Mouse (Mus musculus): ENCODE data around the gene Lhfp. TPM values are rescaled to one million over a fixed set of nuclear protein-coding genes. Genes with fewer than 3 reads are reported as not detected.
A peak's percentile ranks its signal among the peaks of the same experiment; 100 is the strongest.

Gene Lhfp
- polyA plus RNA-seq (2012; fragmentation: generic; extraction: Trizol): 33.0 TPM
- long read RNA-seq, experiment 1, transcript Lhfp-201 (4 exons, 2,108 nt): major isoform, 52 of 57 reads
- long read RNA-seq, experiment 1, partial matches to known transcripts: 3 of 57 reads
- long read RNA-seq, experiment 1, other reads (novel, unspliced or antisense): 2 of 57 reads
- long read RNA-seq, experiment 2, transcript Lhfp-201 (4 exons, 2,108 nt): major isoform, 359 of 363 reads
- long read RNA-seq, experiment 2, partial matches to known transcripts: 0 of 363 reads
- long read RNA-seq, experiment 2, other reads (novel, unspliced or antisense): 4 of 363 reads

GRCm38 (mm10) chr3:53041411-53042239 lies at the start of gene Lhfp:
Lhfp (plus strand) TSS chr3:53041528.
- H3K79me2 ChIP-seq (ENCODE audit: control insufficient read depth, insufficient read depth): peaks cover 49% of the 10 kb centered on the region
- TF ChIP-seq USF1 (IDR thresholded peaks at IDR 0.05; ENCODE audit: low read depth): no peak
- TF ChIP-seq CTCF (IDR thresholded peaks at IDR 0.05; ENCODE audit: control insufficient read depth, insufficient read depth, insufficient read length): peak; percentile 50
- peak; percentile 7 for TF ChIP-seq MAX (IDR thresholded peaks at IDR 0.05)
- peaks cover 21% of the 10 kb centered on the region for H3K79me3 ChIP-seq (ENCODE audit: low read depth)
- peaks cover 17% of the 10 kb centered on the region for H3K36me3 ChIP-seq (ENCODE audit: control insufficient read depth, insufficient read depth)
- H3K27me3 ChIP-seq (ENCODE audit: control insufficient read depth, insufficient read depth, insufficient read length): no peaks in the 10 kb centered on the region
- H3K4me3 ChIP-seq (ENCODE audit: insufficient read depth, poor library complexity, severe bottlenecking): peak within 1 kb of the TSS; percentile 59
- peak within 1 kb of the TSS; percentile 79 for H3ac ChIP-seq (ENCODE audit: control insufficient read depth, insufficient read length, low read depth)

- H3K79me3 ChIP-seq (ENCODE audit: low read depth): no peaks in the 10 kb centered on the region
- no peaks in the 10 kb centered on the region for H3K27me3 ChIP-seq (ENCODE audit: control insufficient read depth, insufficient read depth, insufficient read length)
- H3ac ChIP-seq (ENCODE audit: control insufficient read depth, insufficient read length, low read depth): no peak overlapping the region
- no peak overlapping the region for H3K4me3 ChIP-seq (ENCODE audit: insufficient read depth, poor library complexity, severe bottlenecking)
- TF ChIP-seq USF1 (IDR thresholded peaks at IDR 0.05; ENCODE audit: low read depth): no peak
- no peak for TF ChIP-seq MYOG (IDR thresholded peaks at IDR 0.05; ENCODE audit: control insufficient read depth, extremely low read depth, insufficient read length)
- TF ChIP-seq CEBPB (IDR thresholded peaks at IDR 0.05; ENCODE audit: low read depth): no peak
- TF ChIP-seq CTCF (IDR thresholded peaks at IDR 0.05; ENCODE audit: control insufficient read depth, insufficient read depth, insufficient read length): no peak
- no peak for TF ChIP-seq MAX (IDR thresholded peaks at IDR 0.05)
- TF ChIP-seq MYOD1 (IDR thresholded peaks at IDR 0.05; ENCODE audit: control insufficient read depth, insufficient read length, low read depth): no peak
- TF ChIP-seq FOSL1 (IDR thresholded peaks at IDR 0.05; ENCODE audit: insufficient read depth, low read length, poor library complexity, severe bottlenecking): no peak
- no peaks in the 10 kb centered on the region for H3K79me2 ChIP-seq (ENCODE audit: control insufficient read depth, insufficient read depth)
- H3K36me3 ChIP-seq (ENCODE audit: control insufficient read depth, insufficient read depth): peaks cover 22% of the 10 kb centered on the region
These were observed 48.0 kb upstream of the Lhfp start for GRCm38 (mm10) chr3:52993296-52993695.

DNA sequence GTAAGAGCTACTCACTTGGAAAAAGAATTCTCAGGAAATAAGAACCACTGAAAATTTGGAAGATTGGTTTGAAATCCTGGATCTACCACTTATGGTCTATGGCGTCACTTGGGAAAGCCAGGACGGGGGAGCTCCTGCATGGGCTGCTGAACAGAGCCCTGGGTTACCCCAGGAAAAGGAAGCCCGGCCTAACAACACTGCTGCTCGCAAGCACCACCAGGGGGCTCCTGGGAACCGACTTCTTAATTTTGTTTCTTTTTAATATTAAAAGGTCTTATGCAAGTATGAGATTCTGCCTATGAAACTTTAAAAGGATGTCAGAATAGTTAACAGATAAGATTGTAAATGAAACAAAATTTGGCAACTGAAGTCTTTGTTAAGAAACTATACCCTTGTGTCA lies 46.7 kb upstream of the Lhfp start:
- H3K4me3 ChIP-seq (ENCODE audit: insufficient read depth, poor library complexity, severe bottlenecking): no peak overlapping the region
- H3K27me3 ChIP-seq (ENCODE audit: control insufficient read depth, insufficient read depth, insufficient read length): no peaks in the 10 kb centered on the region
- H3K79me3 ChIP-seq (ENCODE audit: low read depth): no peaks in the 10 kb centered on the region
- no peak overlapping the region for H3ac ChIP-seq (ENCODE audit: control insufficient read depth, insufficient read length, low read depth)
- TF ChIP-seq USF1 (IDR thresholded peaks at IDR 0.05; ENCODE audit: low read depth) (no peak), MAX (IDR thresholded peaks at IDR 0.05) (no peak), MYOG (IDR thresholded peaks at IDR 0.05; ENCODE audit: control insufficient read depth, extremely low read depth, insufficient read length) (no peak), MYOD1 (IDR thresholded peaks at IDR 0.05; ENCODE audit: control insufficient read depth, insufficient read length, low read depth) (no peak), CEBPB (IDR thresholded peaks at IDR 0.05; ENCODE audit: low read depth) (no peak), CTCF (IDR thresholded peaks at IDR 0.05; ENCODE audit: control insufficient read depth, insufficient read depth, insufficient read length) (no peak), FOSL1 (IDR thresholded peaks at IDR 0.05; ENCODE audit: insufficient read depth, low read length, poor library complexity, severe bottlenecking) (no peak)
- H3K79me2 ChIP-seq (ENCODE audit: control insufficient read depth, insufficient read depth): no peaks in the 10 kb centered on the region
- H3K36me3 ChIP-seq (ENCODE audit: control insufficient read depth, insufficient read depth): peaks cover 21% of the 10 kb centered on the region

DNA sequence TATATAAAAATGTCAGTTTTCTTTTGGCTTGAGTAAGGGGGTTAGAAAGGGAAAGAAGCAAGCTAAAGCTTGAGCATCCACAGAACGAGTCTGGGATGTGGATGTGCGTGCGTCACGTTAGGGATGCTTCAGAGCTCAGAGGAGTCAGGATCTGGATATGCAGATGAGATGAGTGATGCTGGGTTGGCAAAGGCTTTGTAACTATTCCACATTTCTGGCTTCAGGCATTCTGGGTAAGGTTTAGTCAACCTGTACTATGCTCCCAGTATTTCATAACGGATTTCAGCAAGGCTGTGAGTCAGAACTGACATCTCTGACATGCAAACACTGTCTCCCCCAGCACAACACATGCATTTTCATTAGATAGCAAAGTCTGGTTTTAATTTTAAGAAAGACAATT lies 44.7 kb upstream of the Lhfp start:
- no peak overlapping the region for H3ac ChIP-seq (ENCODE audit: control insufficient read depth, insufficient read length, low read depth)
- H3K27me3 ChIP-seq (ENCODE audit: control insufficient read depth, insufficient read depth, insufficient read length): no peaks in the 10 kb centered on the region
- H3K36me3 ChIP-seq (ENCODE audit: control insufficient read depth, insufficient read depth): peaks cover 26% of the 10 kb centered on the region
- TF ChIP-seq MYOG (IDR thresholded peaks at IDR 0.05; ENCODE audit: control insufficient read depth, extremely low read depth, insufficient read length): no peak
- no peak for TF ChIP-seq CTCF (IDR thresholded peaks at IDR 0.05; ENCODE audit: control insufficient read depth, insufficient read depth, insufficient read length)
- no peak for TF ChIP-seq MAX (IDR thresholded peaks at IDR 0.05)
- TF ChIP-seq FOSL1 (IDR thresholded peaks at IDR 0.05; ENCODE audit: insufficient read depth, low read length, poor library complexity, severe bottlenecking): no peak
- TF ChIP-seq CEBPB (IDR thresholded peaks at IDR 0.05; ENCODE audit: low read depth): no peak
- no peak for TF ChIP-seq MYOD1 (IDR thresholded peaks at IDR 0.05; ENCODE audit: control insufficient read depth, insufficient read length, low read depth)
- TF ChIP-seq USF1 (IDR thresholded peaks at IDR 0.05; ENCODE audit: low read depth): no peak
- H3K4me3 ChIP-seq (ENCODE audit: insufficient read depth, poor library complexity, severe bottlenecking): no peak overlapping the region
- H3K79me2 ChIP-seq (ENCODE audit: control insufficient read depth, insufficient read depth): no peaks in the 10 kb centered on the region
- H3K79me3 ChIP-seq (ENCODE audit: low read depth): no peaks in the 10 kb centered on the region

DNA sequence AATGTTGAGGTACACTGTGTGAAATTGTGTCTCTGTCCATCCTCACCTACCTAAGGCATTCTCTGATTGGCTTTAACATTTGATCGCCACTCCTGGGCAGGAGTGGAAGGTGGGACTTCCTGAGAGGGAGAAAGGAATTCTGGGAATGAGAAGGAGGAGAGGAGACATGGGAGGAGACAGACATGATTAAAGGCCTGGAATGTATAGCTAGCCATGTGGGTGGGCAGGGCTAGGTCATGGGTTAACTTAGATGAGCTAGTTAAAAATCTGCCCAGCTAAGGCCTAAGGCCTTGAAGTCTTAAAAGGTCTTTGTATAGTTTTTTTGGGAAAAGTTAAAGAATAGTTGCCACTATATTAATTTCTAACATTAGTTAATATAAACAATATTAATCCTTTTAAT lies 43.9 kb upstream of the Lhfp start:
- Histone ChIP-seq H3K79me3 (ENCODE audit: low read depth) (no peaks in the 10 kb centered on the region), H3ac (ENCODE audit: control insufficient read depth, insufficient read length, low read depth) (no peak overlapping the region), H3K36me3 (ENCODE audit: control insufficient read depth, insufficient read depth) (peaks cover 26% of the 10 kb centered on the region), H3K79me2 (ENCODE audit: control insufficient read depth, insufficient read depth) (no peaks in the 10 kb centered on the region), H3K27me3 (ENCODE audit: control insufficient read depth, insufficient read depth, insufficient read length) (no peaks in the 10 kb centered on the region), H3K4me3 (ENCODE audit: insufficient read depth, poor library complexity, severe bottlenecking) (no peak overlapping the region)
- TF ChIP-seq USF1 (IDR thresholded peaks at IDR 0.05; ENCODE audit: low read depth): no peak
- TF ChIP-seq CTCF (IDR thresholded peaks at IDR 0.05; ENCODE audit: control insufficient read depth, insufficient read depth, insufficient read length): no peak
- TF ChIP-seq MYOD1 (IDR thresholded peaks at IDR 0.05; ENCODE audit: control insufficient read depth, insufficient read length, low read depth): no peak
- TF ChIP-seq MYOG (IDR thresholded peaks at IDR 0.05; ENCODE audit: control insufficient read depth, extremely low read depth, insufficient read length): no peak
- no peak for TF ChIP-seq FOSL1 (IDR thresholded peaks at IDR 0.05; ENCODE audit: insufficient read depth, low read length, poor library complexity, severe bottlenecking)
- TF ChIP-seq MAX (IDR thresholded peaks at IDR 0.05): no peak
- TF ChIP-seq CEBPB (IDR thresholded peaks at IDR 0.05; ENCODE audit: low read depth): no peak

Data from C2C12 (cell line).